Mouse (Mus musculus) forebrain, embryonic 15.5 days (tissue): ENCODE results near the gene 2010315B03Rik. TPM values are rescaled to one million over a fixed set of nuclear protein-coding genes. Genes with fewer than 3 reads are reported as not detected.
"Not testable (repeated sequence)": the region's sequence is repeated elsewhere in the genome, so short reads cannot be mapped to it uniquely, and the experiment has no call there.

Source experiments
- ATAC-seq: fragments of 200-750 bp; cut with Nextera tagmentation; replicated peaks from 2 replicates; pipeline ENCODE4 v1.8.0; 2017; ENCODE audit warnings: mild to moderate bottlenecking, moderate TSS enrichment, moderate library complexity
- H3K27ac ChIP-seq: fragments of 300-500 bp; sonication (generic); replicated peaks from 2 replicates; pipeline ENCODE4 v1.5.1; 2015; ENCODE audit warnings: mild to moderate bottlenecking, inconsistent platforms
- H3K27me3 ChIP-seq: fragments of 300-500 bp; sonication (generic); 2 replicates; pipeline ENCODE4 v1.6.1; 2015; ENCODE audit warnings: inconsistent platforms
- H3K36me3 ChIP-seq: fragments of 300-500 bp; sonication (generic); 2 replicates; pipeline ENCODE4 v1.6.1; 2015; ENCODE audit warnings: mild to moderate bottlenecking, inconsistent platforms
- H3K4me1 ChIP-seq: fragments of 300-500 bp; sonication (generic); 2 replicates; pipeline ENCODE4 v1.6.1; 2015; ENCODE audit warnings: inconsistent platforms
- H3K4me2 ChIP-seq: fragments of 300-500 bp; sonication (generic); replicated peaks from 2 replicates; pipeline ENCODE4 v1.6.1; 2015; ENCODE audit warnings: mild to moderate bottlenecking, inconsistent platforms
- H3K4me3 ChIP-seq: fragments of 300-500 bp; sonication (generic); 2 replicates; pipeline ENCODE4 v1.5.1; 2015; ENCODE audit warnings: mild to moderate bottlenecking, inconsistent platforms
- H3K9ac ChIP-seq: fragments of 300-500 bp; sonication (generic); replicated peaks from 2 replicates; pipeline ENCODE4 v1.6.1; 2015; ENCODE audit warnings: mild to moderate bottlenecking, inconsistent platforms
- H3K9me3 ChIP-seq: fragments of 300-500 bp; sonication (generic); 2 replicates; pipeline ENCODE4 v1.6.1; 2016; ENCODE audit warnings: inconsistent platforms
- WGBS: fragments of 180-500 bp; shearing (Covaris S2); methylation state at CpG from one replicate; pipeline ENCODE4 v1.1.7; 2015; ENCODE audit warnings: mixed read lengths; 5-methylcytosine and 5-hydroxymethylcytosine counted together
- polyA plus RNA-seq: library from polyadenylated mRNA; unstranded; fragments of >200 nt; fragmentation: Nextera tagmentation; extraction: Ambion mirVana; gene quantifications from 2 replicates; pipeline ENCODE4 v1.2.1, GENCODE M21; 2015

The 2010315B03Rik gene
- polyA plus RNA-seq, 1 experiment from 2014 or later: 10.9 TPM

GRCm38 (mm10) chr9:124262987-124263717 is 49.3 kb downstream of the 2010315B03Rik start:
- H3K9ac ChIP-seq: no peak overlapping the region
- H3K4me1 ChIP-seq: peaks cover 3% of the 10 kb centered on the region; the same call in 1 of the 2 replicates
- no peak overlapping the region for H3K4me2 ChIP-seq
- H3K36me3 ChIP-seq: no peaks in the 10 kb centered on the region
- no peaks in the 10 kb centered on the region for H3K9me3 ChIP-seq
- WGBS: 86% methylated on average over 4 of the region's 4 CpGs
- H3K27me3 ChIP-seq: no peaks in the 10 kb centered on the region
- H3K27ac ChIP-seq: no peak overlapping the region
- no peak for ATAC-seq
- no peak overlapping the region for H3K4me3 ChIP-seq

- H3K4me2 ChIP-seq: no peak overlapping the region
- no peak for ATAC-seq
Observed at GRCm38 (mm10) chr9:124258067-124258556, 54.4 kb downstream of the 2010315B03Rik start.

GRCm38 (mm10) chr9:124257200-124258066 is 55.1 kb downstream of the 2010315B03Rik start:
- no peaks in the 10 kb centered on the region for H3K4me1 ChIP-seq
- H3K4me2 ChIP-seq: no peak overlapping the region
- H3K27ac ChIP-seq: no peak overlapping the region
- H3K9ac ChIP-seq: no peak overlapping the region
- ATAC-seq: no peak
- H3K4me3 ChIP-seq: no peak overlapping the region
- H3K36me3 ChIP-seq: no peaks in the 10 kb centered on the region
- H3K27me3 ChIP-seq: no peaks in the 10 kb centered on the region
- 0 out of 2 replicates have a peak, but pooled peaks cover 4% of the 10 kb centered on the region for H3K9me3 ChIP-seq
- 47% methylated on average over 1 of the region's 1 CpGs for WGBS

More at GRCm38 (mm10) chr9:124258067-124258556, 54.4 kb downstream of the 2010315B03Rik start:
- Histone ChIP-seq H3K27ac (no peak overlapping the region), H3K9me3 (0 out of 2 replicates have a peak, but pooled peaks cover 4% of the 10 kb centered on the region), H3K4me3 (no peak overlapping the region), H3K27me3 (no peaks in the 10 kb centered on the region), H3K9ac (no peak overlapping the region), H3K4me1 (no peaks in the 10 kb centered on the region), H3K36me3 (no peaks in the 10 kb centered on the region)
- 81% methylated on average over 4 of the region's 4 CpGs for WGBS

GRCm38 (mm10) chr9:124256271-124257199 is 56.0 kb downstream of the 2010315B03Rik start:
- H3K27ac ChIP-seq, H3K9ac ChIP-seq, H3K36me3 ChIP-seq, H3K4me2 ChIP-seq, H3K4me1 ChIP-seq, H3K27me3 ChIP-seq, H3K9me3 ChIP-seq, H3K4me3 ChIP-seq: not testable (repeated sequence)
- 17% methylated on average over 1 of the region's 1 CpGs for WGBS
- peak; percentile 78 for ATAC-seq

- Histone ChIP-seq H3K4me2 (no peak overlapping the region), H3K27me3 (no peaks in the 10 kb centered on the region), H3K9ac (no peak overlapping the region), H3K4me1 (no peaks in the 10 kb centered on the region), H3K9me3 (no peaks in the 10 kb centered on the region), H3K4me3 (no peak overlapping the region), H3K27ac (no peak overlapping the region), H3K36me3 (no peaks in the 10 kb centered on the region)
- no peak for ATAC-seq
Observed at GRCm38 (mm10) chr9:124251438-124251837, 61.1 kb downstream of the 2010315B03Rik start.

Other genes with a start within 250 kb of the 2010315B03Rik start
- 0.18 and 0.23 TPM in 2 replicates for gene Ccr2, start 210.7 kb downstream of the 2010315B03Rik start, polyA plus RNA-seq
- 0.33 and 0.82 TPM in 2 replicates for gene Ccr5, start 191.2 kb downstream of the 2010315B03Rik start, polyA plus RNA-seq
- gene Ppp2r3d, start 164.2 kb upstream of the 2010315B03Rik start, polyA plus RNA-seq: 166 and 167 TPM in 2 replicates
- not detected in 2 replicates for gene Gm21836, start 181.1 kb upstream of the 2010315B03Rik start, polyA plus RNA-seq